Mouse (Mus musculus) frontal cortex, adult 2 months (tissue): Measurements from ENCODE around the gene Elf2. TPM values are rescaled to one million over a fixed set of nuclear protein-coding genes. Genes with fewer than 3 reads are reported as not detected.
"Not testable (repeated sequence)": the region's sequence is repeated elsewhere in the genome, so short reads cannot be mapped to it uniquely, and the experiment has no call there.

Source experiments
- DNase-seq, 2 experiments: peaks; one replicate each; pipeline ENCODE4 v3.0.0; 2022; ENCODE audit warnings: low spot score in 1 of 2; ENCODE audit errors: extremely low spot score in 1 of 2
- polyA plus RNA-seq: library from polyadenylated mRNA; depleted of rRNA; stranded (reverse); fragments of >200 nt; gene quantifications from 2 replicates; pipeline ENCODE4 v1.2.3, GENCODE M21; 2012

The Elf2 gene
- polyA plus RNA-seq, 1 experiment, result 32.4 TPM

DNA sequence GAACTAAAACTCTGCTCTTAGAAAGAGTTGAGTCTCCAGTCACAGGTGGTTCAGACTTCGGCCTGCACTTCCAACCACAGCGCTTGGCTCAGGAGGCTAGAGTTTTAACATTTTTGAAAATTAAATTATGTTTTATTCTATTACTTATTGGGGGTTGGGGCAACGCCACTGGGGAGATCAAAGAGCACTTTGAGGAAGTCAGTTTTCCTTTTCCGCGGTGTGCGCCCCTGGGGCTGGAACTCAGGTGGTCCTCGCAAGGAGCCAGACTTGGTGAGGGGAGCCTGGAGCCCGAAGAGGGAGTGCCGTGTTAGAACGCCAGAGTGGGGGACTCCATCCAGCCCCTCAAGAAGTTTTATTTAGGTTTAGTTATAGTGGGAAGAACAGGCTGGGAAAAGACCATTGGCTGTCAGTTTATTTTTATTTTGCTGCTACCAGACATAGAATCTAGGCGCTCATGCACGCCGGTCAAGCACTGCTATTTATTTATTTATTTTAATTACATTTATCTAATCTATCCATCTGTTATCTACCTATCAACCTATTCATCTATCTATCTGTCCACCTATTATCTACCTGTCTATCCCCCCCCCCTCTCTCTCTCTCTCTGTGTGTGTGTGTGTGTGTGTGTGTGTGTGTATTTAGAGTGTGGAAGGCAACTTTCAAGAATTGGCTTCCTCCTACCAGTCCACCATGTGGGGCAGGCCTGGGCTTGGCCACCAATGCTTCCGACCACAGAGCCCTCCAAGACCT is 19.3 kb upstream of the Elf2 start:
- DNase-seq, result no peak

DNA sequence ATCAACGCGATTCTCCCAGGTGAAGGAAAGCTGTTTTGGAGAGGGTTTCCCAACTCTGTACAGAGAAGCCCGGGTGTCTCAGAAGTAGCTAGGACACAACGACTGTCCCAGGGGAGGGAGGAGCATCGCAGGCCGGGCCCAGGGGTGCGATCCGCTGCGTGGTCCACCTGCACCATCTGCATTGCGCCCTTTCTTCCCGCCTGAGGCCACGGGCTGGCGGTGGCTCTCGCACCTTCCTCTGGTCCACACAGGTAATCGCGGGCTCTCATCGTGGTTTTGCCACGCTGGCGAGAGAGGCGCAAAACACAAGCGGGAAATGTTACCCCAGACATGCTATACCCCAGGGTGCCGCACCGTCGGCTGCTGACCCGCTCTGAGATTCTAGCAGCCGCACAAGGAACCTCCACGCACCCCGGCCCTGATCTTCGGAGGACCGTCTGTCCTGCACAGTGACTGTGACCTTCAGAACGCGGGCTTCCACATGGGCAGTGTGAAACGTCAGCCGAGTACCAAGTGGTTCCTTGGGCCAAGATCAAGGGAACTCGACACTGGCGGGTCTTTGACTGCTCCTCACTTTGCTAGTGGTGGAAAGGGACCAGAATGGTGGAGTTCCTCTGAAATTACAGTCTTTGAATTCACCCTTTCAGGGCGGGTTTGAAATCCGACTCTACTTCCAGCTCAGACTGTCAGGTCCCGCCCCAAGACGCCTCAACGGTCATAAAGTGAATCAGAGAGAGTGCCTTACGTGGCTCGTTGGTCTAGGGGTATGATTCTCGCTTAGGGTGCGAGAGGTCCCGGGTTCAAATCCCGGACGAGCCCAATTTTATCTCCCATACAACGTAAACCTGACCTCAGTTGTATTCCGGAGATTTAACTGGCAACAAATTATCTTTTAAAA is 18.4 kb upstream of the Elf2 start:
- peak in 1 of 2 experiments; percentile 78 for DNase-seq

DNA sequence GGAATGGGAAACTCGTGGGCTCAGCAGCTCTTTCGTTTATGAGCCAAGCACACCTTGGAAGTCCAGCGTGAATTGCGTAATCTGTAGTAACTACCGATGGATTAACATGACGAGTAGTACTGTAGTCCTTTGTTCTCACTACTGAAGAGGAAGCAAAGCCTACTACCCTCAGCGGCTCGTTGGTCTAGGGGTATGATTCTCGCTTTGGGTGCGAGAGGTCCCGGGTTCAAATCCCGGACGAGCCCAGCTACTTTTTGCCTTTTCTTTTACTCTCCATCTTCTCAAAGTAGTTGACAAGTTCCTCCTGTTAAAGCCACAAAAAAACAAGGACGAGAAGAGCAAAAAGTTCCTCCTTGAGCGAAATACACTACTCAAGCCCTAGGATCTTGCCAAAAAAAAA is 17.7 kb upstream of the Elf2 start:
- DNase-seq, result peak in 1 of 2 experiments; percentile 83

DNA sequence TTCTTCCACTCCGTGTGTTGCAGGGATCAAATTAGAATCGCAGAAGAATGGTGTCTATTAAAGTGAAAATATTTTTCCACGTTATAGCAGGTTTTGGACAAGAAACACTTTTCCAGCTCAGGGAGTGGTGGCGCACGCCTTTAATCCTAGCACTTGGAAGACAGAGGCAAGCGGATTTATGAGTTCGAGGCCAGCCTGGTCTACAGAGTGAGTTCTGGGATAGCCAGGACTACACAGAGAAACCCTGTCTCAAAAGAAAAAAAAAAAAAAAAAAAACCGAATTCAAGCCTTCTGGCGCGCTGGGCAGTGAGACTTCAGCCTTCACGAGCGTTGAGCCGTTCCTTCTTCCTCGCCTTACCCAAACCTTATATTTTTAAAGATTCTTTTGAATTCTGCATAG is 17.2 kb upstream of the Elf2 start:
- DNase-seq, result no peak

DNA sequence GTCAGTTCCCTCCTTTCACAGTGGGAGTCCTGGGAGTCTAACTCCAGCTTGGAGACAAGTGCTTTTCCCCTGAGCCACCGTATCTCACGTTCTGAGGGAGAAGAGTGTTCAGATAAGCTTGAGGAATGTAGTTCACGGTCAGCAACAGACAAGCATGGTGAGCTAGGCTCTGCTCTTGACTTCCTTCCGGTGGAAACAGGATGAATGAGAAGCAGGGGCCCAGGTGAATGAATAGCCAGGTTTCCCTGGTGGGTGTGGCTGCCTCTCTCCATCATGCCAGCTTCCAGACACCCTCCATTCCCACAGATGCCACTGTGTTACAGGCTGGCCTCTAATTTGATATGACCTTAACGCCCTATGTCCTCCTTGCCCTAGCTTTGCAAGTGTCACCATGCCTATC is 16.6 kb upstream of the Elf2 start:
- DNase-seq, result no peak

DNA sequence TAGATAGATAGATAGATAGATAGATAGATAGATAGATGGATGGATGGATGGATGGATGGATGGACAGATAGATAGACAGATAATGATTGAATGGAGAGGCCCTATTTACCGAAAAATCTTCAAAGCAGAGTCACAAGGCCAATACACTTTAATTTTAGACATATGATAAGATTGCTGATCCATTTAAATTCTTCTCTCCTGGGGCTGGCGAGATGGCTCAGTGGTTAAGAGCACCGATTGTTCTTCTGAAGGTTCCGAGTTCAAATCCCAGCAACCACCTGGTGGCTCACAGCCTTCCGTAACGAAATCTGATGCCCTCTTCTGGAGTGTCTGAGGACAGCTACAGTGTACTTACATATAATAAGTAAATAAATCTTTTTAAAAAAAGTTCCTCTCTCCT is 14.5 kb upstream of the Elf2 start:
- DNase-seq, result not testable (repeated sequence)

DNA sequence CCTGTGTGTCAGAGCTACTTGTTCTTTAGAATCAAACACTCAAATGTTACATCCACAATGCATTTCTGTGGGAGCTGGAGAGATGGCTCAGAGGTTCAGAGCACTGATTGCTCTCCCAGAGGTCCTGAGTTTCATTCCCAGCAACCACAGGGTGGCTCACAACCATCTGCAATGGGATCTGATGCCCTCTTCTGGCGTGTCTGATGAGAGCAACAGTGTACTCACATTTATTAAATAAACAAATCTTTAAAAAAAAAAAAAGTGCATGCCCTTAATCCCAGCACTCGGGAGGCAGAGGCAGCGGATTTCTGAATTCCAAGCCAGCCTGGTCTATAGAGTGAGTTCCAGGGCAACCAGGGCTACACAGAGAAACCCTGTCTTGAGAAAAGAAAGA is 13.6 kb upstream of the Elf2 start:
- DNase-seq, result no peak

DNA sequence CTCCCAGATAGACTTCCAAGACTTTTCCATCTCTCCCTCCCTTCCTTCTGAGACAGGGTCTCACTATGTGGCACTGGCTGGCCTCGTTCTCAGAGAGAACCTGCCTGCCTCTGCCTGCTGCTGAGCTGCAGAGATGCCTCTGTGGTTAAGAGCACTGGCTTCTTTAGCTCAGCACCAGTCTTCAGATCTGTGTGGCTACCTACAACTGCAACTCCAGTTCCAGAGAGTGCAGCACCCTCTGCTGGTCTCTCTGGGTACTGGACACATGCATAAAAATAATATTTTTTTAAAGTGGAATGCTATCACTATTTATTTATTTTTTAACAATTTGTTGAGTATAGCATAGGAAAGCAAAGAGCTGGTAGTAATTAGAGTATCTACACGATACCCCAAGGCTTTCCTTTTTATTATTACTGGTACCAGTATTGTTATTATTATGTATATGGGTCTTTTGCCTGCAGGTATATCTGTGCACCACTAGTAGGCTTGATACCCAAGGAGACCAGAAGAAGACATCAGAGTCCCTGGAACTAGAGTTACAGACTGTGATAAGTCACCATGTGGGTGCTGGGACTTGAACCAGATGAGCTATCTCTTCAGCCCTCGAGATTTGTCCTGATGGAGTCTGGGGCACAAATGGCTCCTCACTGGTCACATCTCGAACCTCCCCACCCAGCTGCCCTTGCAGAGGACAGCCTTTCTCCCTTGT is 13.0 kb upstream of the Elf2 start:
- peak in 1 of 2 experiments; percentile 63 for DNase-seq

DNA sequence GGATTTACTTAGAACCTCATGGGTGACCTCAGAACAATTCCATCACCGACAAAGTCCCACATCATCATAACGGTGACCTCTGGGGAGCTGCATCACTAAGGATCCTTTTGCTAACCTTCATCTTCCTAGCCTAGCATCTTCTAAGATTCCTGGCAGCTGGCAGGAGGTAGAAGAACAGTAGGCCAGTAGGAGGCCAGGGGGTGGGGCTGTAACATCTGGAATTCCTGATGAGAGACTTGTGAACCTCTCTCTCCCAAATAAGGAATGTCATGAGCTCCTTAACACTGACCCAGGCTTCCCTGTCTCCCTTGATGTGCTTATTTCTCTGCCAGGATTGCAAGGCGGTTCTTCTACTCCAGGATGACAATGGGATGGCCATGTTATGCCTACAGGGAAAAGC is 10.3 kb upstream of the Elf2 start:
- no peak for DNase-seq

DNA sequence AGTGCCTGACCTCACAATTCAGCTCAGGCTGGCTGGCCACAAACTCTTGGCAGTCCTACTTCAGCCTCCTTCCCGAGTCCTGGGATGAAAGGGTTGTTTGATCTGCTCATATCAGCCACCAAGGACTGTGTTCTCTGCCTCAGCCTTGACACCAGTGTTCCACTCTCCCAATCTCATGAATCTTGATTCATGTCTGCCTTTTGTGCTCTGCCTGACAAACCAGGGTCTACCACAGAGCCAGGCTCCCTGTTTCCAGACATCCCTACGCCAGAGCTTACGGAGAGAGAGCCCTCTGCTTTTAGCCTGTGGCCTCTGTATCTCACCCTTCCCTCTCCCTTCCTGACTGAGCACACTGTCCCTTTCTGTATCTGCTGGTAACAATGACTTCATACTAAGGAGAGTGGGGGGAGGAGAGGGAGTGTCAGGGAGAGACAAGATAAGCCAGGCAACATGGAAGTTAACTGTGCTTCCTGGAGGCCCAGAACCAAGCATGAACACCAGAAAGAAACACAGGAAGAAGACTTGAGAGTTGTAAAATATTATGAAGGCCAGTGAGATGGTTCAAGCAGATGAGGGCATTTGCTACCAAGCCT is 8.3 kb upstream of the Elf2 start:
- no peak for DNase-seq

DNA sequence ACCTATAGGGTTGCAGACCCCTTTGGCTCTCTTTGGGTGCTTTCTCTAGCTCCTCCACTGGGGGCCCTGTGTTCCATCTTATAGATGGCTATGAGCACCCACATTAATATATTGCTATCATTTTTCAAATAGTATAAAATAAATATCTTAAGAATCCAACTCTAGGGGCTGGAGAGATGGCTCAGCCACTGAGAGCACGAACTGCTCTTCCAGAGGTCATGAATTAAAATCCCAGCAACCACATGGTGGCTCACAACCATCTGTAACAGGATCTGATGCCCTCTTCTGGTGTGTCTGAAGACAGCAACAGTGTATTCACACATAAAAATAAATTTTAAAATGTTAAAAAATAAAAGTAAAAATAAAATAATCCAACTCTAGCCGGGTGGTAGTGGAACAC is 4.6 kb upstream of the Elf2 start:
- DNase-seq, result not testable (repeated sequence)

DNA sequence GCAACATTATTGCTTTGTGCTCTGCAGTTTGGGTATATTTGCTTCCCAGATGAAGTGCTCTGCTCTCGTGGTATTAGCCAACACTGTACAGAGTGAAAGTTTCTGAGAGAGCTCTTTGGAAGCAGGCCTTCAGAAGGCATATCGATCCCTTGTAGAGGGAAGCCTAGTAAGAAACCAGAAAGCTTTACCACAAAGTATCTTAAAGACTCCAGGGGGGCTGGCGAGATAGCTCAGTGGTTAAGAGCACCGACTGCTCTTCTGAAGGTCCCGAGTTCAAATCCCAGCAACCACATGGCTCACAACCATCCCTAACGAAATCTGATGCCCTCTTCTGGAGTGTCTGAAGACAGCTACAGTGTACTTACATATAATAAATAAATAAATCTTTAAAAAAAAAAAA is 3.7 kb upstream of the Elf2 start:
- DNase-seq, result not testable (repeated sequence)

DNA sequence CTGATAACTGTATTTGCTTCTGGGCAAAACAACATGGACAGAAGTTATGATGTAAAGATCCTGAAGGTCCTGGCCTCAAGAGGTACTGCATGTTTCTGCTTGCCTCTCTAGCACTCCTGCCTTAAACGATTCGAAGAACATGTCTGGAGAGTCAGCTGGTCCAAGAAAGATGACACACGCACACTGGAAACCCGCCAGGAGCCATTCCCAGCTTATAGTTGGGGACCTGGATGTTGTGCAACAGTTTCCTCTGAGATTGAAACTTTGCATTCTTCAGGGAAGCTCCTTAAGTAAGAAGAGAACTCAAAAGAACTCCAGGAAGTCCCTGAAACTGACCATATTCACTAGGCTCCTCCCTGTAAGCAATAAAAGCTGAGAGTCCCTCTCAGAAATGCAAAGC is 2.8 kb upstream of the Elf2 start:
- no peak for DNase-seq

DNA sequence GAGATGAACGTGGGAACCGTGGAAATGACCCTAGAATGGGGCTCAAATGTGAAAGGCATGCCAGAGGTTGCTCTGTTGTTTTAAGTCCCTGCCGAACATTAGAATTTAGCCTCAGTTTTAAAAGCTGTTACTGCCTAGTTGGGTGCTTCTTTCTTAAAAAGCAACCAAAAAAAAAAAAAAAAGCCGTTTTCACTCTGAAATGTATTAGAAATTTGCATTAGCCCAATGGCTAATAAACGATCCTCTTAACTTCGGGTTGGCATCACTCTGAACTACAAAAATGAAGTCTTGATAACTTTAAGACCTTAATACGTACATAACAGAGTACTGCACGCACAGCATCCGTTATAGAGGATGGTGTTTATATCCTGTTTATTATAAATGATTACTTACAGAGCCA is 1.7 kb upstream of the Elf2 start:
- no peak for DNase-seq

DNA sequence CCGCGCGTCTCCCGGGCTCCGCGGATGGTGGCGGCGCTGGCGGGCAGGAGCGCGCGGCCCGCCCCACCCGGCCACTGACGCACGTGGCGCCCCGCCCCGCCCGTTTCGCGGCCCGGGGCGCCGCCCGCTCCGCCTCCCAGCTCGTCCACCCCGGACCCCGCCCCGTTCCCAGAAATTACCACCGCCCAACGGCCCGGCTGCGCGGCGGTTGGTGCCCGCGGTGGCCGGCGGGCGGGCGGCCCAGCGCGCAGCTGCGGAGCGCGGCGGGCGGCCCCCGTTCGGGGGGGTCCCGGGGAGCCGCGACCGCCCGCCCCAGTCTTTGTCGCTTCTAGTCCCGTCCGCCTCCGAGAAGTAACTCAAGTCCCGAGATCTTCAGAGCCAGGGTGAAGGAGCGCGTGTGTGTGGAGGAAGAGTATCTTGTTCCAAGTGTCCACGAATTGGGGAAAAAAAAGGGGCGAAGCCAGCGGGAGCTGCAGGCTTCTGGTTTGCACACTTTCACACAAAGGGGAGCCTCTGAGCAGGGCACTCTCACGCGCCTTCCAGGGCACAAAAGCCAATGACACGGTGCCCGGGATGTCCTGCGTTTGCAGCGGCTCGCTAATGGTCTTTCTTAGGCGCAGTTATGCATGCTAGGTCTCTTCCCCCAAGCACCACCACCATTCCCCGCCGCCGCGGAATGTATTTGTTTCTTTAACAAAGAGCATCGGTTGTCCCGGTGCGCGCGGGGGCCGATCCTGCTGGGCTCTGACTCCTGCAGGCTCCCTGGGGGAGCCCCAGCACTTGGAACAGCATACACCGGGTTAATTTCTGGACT is 1.0 kb upstream of the Elf2 start:
- peak in 1 of 2 experiments; percentile 69 for DNase-seq

DNA sequence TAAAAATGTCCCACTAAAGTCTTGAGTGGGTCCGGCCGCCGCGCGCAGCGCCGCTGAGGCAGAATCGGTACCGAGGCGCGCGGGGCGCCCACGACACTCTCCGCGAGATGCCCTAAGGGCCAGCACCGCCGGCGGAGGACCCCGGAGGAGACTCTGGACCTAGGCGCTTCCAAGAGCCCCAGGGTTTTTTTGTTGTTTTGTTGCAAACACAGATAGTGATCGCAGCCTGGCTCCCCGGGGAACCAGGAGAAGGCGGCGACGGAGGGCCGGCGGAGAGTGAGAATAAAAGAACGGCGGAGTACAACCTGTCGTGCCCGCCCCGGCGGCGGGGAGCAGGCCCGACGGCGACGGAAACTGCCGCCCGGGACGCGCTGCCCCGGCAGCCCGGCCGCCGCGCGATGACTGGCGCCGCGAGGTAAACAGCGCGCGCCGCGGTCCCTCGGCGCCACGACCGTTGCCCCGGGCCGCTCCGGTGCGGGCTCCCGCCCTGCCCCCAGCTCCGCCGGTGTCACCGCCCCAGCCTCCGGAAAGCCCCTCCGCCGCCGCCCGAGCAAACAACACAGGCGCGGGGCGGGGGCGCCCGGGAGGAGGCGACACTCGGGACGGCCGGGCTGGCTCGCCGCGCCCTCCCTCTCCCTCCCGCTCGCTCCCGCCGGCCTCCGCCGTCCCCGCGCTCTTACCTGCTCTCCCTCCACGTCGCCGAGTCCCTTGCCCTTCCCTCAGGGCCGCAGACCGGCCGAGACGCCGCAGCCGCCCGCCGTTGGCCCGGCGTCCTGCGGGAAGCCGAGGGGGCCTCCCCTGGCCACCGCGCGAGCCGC is 520 bp downstream of the Elf2 start:
- DNase-seq, result peak in 1 of 2 experiments; percentile 25

DNA sequence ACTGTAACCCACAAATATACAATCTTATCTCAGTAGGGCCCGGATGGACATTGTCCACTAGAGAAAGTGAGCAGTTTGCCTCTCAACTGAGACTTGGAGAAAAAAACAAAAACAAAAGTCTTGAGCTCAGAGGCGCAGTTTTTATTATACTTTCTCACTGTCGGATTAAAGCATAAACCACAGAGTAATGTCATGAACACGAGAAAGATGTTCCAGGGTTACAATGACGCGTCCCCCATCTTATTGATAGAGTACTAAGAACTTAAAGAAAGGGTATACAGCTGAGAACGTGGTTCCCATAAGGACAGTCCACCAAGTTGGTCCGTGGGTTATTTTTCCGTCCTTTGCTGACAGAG is 1.1 kb downstream of the Elf2 start:
- DNase-seq, result no peak

DNA sequence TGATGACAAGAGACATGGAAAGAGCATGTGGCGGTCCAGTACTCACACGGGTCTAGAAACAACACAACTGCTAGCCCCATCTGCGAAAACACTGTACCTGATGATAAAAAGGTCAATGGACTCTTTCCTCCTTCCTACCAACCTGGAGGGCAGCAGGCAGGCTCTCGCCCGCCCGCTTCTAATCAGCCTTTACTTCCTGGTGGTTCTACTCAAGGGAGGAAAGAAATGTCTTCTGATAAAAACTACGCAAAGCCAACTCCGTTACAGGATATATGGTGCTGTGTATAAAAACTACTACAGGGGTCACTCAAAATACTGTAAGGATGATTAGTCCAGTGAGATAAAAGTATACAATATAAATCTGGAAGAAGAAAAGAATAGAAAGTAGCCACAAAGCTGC is 5.1 kb downstream of the Elf2 start:
- no peak for DNase-seq

DNA sequence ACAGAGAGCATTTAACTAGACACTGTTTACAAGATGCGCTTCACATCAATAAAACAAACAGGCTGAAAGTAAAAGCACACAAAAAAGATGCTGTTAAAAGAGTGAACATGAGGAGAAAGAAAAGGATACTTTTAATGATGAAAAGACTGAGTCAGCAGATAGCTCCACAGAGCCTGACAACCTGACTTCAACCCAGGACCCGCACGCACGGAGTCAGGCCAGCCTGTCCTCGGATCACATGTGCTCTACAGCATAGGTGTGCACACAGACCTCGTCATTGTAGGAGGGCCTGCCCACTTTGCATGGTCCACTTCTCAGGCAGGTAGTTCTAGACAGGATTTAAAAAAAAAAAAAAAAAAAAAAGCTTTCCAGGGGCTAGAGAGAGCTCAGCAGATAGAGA is 6.5 kb downstream of the Elf2 start:
- DNase-seq, result no peak
